Mouse (Mus musculus) liver, adult (tissue): ENCODE data around the gene Olfr48.

ENCODE experiments used
- GATA4 ChIP-seq: IDR thresholded peaks from 2 replicates; pipeline ENCODE4 v1.6.1; 2014; ENCODE audit warnings: mild to moderate bottlenecking, low read length; ENCODE audit not compliant: insufficient replicate concordance

The Olfr48 gene

DNA sequence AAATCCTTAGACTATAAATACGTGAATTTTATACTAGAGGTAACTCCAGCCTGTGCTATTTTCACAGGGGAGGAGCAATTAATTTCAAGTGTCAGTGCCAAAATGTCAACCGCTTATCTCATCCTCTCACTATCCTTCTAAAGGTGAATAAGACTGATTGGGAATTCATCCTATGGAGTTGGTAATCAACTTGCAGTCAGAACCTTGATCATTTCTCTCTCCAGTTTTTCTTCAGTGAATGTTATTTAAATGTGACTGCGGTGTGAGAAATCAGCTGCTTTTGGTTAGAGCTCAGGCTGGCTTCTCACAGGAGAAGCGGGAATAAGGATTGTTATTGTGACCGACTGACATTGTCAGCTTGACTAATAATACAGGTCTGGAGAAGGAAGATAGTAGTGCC is at the start of gene Olfr48:
Olfr48 (minus strand) TSS at position 101 of the 400 bp plus-strand sequence.
- no peak for TF ChIP-seq GATA4

DNA sequence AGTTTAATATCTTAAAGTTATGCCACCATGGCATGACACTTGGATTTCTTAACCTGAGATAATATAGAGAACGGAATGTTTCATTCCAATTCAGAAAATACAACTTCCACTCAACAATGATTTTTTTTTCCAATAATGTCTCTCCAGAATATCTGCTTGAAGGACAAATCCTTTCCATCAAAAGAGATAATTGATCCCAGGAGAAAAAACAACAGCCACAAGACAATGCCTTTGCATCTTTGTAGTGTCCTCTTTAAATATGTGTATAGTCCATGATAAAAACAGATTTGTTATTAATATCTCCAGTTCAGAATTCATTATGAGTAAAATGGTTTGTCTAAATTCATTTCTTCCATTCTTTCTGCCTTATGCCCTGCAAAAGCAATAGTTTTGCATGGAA is 30.1 kb upstream of the Olfr48 start, which contains the start of gene Olfr1257:
Olfr1257 (plus strand) TSS at position 301 of the 400 bp plus-strand sequence.
- TF ChIP-seq GATA4: no peak

DNA sequence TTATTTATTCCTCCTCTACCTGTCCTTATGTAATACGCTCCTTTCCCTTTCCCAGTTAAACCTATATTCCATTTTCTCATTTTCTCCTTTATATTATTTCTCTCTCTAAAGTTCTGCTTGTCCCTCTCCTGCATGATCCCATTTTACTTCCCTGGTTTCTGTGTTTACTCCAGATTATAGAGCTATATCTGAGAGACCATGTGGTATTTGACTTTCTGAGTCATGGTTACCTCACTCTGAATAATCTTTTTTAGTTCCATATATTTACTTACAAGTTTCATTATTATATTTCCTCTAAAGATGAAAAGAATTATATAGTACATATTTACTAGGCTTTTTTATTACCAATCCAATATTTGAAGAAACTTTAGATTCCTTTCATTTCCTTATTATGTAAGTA is 1.2 kb upstream of the Olfr48 start:
- no peak for TF ChIP-seq GATA4

DNA sequence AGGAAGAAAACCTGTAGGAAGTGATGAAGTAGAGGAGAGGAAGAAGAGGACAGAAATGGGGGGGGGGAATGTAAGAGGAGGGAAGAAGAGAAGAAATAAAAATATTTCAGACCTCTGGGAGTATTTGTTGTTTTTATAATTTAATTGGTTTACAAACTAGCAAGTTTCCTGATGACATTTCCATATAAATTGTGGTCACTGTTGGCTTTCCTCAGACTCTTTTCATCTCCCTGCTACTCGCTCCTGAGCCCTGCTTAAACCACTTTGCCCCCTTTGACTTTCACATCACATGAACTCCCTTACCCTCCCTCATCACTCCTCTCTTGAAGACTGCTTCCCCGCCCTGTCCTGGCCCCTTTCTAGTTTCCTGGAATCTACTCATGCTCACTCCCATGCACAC is 6.5 kb downstream of the Olfr48 start, which contains the start of gene Olfr1256:
Olfr1256 (minus strand) TSS at position 101 of the 400 bp plus-strand sequence.
- TF ChIP-seq GATA4: no peak

DNA sequence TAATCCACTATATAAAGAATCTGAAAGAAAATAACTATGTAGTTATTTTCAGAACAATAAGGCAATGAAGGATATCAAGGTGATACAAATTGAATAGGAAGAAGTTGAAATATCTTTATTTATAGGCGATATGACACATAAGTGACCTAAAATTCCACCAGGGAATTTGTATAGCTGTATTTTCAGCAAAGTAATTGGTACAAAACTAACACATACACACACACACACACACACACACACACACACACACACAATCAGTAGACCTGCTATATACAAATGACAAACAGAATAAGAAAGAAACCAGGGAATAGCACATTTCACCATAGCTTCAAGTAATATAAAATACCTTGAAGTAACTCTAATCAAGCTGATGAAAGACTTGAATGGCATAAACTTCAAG is 27.8 kb downstream of the Olfr48 start:
- TF ChIP-seq GATA4: no peak

DNA sequence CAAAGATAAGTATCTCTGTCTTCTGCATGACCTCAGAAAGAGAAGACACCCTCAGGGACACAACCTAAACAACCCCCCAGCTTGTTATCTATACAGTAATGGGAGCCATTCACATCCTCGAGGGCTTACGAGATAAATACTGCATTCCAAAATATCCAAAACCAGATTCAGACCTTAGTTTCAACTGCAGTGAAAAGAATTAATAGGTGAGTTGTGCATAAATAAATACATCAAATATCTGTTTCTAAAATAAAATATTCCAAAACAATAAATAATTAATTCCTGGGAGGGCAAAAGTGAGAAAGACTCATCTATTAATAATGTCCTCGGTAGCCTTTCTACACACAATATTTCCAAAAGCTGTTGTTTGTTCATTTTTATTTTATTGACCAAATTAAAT is 36.3 kb downstream of the Olfr48 start, which contains the start of gene Olfr1255:
Olfr1255 (plus strand) TSS at position 301 of the 400 bp plus-strand sequence.
- TF ChIP-seq GATA4: no peak

DNA sequence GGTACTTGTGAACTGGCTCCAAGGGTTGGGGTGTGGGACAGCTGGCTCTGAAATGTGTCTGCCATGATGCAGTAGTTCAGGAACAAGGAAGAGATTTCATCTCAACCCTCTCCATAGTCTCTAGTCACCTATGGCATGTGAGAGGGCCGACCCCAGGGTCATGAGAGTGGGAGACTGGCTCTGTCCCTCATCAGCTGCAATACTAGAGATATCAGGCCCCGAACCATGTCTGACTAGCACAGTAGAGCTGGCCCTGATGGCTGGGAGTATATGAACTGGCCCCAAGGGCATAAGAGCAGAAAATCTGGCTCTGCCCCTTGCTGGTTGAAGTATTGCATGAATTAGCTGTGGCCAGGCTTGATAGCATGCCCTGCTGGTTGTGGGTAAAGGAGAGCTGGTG is 37.3 kb downstream of the Olfr48 start:
- TF ChIP-seq GATA4: no peak

DNA sequence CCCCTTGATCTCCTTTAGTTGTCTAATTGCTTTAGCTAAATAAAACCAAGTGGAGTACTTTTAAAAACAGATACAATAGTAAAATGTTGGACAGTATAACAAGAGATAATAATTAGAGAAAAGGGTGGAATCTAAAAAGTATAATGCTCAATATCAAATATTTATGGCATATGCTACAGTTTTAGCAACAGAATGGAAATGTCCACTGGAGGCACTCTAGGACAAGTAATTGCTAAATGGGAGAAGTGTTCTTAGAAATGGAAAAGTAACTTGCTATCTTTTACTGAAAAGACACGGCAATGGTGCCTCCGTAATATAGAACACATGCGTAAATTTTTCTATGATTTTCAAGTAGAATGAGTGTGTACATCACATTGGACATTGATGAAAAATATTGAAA is 48.4 kb downstream of the Olfr48 start:
- no peak for TF ChIP-seq GATA4

DNA sequence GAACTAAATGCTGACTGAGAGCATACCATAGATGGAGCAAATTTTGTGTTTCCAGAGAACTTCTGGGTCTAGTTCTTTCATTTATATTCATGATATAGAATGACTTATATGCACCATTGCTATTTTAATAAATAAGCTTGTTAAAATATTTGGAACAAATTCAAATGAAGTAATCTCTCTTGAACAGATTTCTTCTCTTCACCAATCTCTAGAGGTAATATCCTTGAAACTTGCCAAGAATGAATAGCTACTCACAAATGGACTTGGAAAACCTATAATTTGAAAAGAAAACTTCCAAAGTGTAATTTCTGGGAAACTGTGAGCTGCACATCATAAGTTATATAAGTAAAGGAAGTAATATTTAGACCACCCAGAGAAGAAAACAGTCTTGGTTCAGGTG is 54.5 kb downstream of the Olfr48 start, which contains the start of gene Olfr1254:
Olfr1254 (minus strand) TSS at position 101 of the 400 bp plus-strand sequence.
- TF ChIP-seq GATA4: no peak
